Mouse (Mus musculus) lung, postnatal 0 days (tissue): ENCODE measurements around the gene Cbl. TPM values are rescaled to one million over a fixed set of nuclear protein-coding genes. Genes with fewer than 3 reads are reported as not detected.

Experiments used
- ATAC-seq: fragments of 200-750 bp; cut with Nextera tagmentation; 2 replicates; pipeline ENCODE4 v1.8.0; 2017; ENCODE audit warnings: moderate library complexity
- DNase-seq: peaks from one replicate; pipeline ENCODE4 v3.0.0-alpha.2; 2016; ENCODE audit warnings: low spot score
- H3K27ac ChIP-seq: fragments of 300-500 bp; sonication (generic); 2 replicates; pipeline ENCODE4 v1.5.1; 2014; ENCODE audit warnings: antibody characterized with exemption, mild to moderate bottlenecking, low read length, mixed read lengths
- H3K27me3 ChIP-seq: fragments of 300-500 bp; sonication (generic); replicated peaks from 2 replicates; pipeline ENCODE4 v1.6.1; 2014; ENCODE audit warnings: low read length, mixed read lengths; ENCODE audit not compliant: insufficient read depth
- H3K36me3 ChIP-seq: fragments of 300-500 bp; sonication (generic); 2 replicates; pipeline ENCODE4 v1.6.1; 2014; ENCODE audit warnings: low read length, mixed read lengths; ENCODE audit not compliant: insufficient read depth
- H3K4me1 ChIP-seq: fragments of 300-500 bp; sonication (generic); 2 replicates; pipeline ENCODE4 v1.6.1; 2014; ENCODE audit warnings: antibody characterized with exemption, low read depth, low read length, mixed read lengths; ENCODE audit not compliant: insufficient read depth
- H3K4me2 ChIP-seq: fragments of 300-500 bp; sonication (generic); replicated peaks from 2 replicates; pipeline ENCODE4 v1.6.1; 2014; ENCODE audit warnings: low read depth, mild to moderate bottlenecking, low read length, moderate library complexity, mixed read lengths
- H3K4me3 ChIP-seq: fragments of 300-500 bp; sonication (generic); 2 replicates; pipeline ENCODE4 v1.5.1; 2014; ENCODE audit warnings: low read depth, low read length
- H3K9ac ChIP-seq: fragments of 300-500 bp; sonication (generic); replicated peaks from 2 replicates; pipeline ENCODE4 v1.6.1; 2014; ENCODE audit warnings: low read depth, mild to moderate bottlenecking
- H3K9me3 ChIP-seq: fragments of 300-500 bp; sonication (generic); 2 replicates; pipeline ENCODE4 v1.6.1; 2016; ENCODE audit warnings: low read length, mixed read lengths
- CTCF ChIP-seq: IDR thresholded peaks from 2 replicates; pipeline ENCODE4 v1.5.1; 2016; ENCODE audit warnings: antibody characterized with exemption, mild to moderate bottlenecking
- EP300 ChIP-seq: IDR thresholded peaks from 2 replicates; pipeline ENCODE4 v1.6.1; 2016; ENCODE audit warnings: antibody characterized with exemption, mild to moderate bottlenecking, control low read depth
- WGBS: fragments of 180-500 bp; shearing (Covaris S2); extraction: QIAGEN DNeasy Blood & Tissue Kit; methylation state at CpG from one replicate; pipeline ENCODE4 v1.1.7; 2014; 5-methylcytosine and 5-hydroxymethylcytosine counted together
- polyA plus RNA-seq: library from polyadenylated mRNA; unstranded; fragments of >200 nt; fragmentation: Nextera tagmentation; extraction: Ambion mirVana; gene quantifications from 2 replicates; pipeline ENCODE4 v1.2.1, GENCODE M21; 2015

Gene Cbl
- polyA plus RNA-seq, 1 experiment from 2014 or later: 6.8 TPM

DNA sequence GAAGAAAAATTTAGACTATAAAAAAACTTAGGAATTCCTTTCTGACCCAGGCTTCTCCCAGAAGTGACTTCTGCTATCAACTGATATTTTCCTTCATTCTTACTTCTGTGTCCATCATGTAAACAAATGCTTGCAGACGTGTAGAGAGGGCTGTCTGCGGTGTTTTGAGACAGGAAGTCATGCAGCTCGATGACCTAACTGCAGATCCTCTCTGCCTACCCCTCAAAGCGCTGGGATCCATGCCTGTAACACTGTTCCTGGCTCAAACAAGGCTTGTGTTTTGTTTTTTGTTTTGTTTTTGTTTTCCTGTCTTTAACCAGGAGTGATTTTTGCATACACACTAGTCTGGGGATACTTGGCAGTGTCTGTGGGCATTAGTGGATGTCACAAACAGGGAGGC lies 96.0 kb downstream of the Cbl start:
- Histone ChIP-seq H3K36me3 (peaks cover 20% of the 10 kb centered on the region), H3K4me2 (no peak overlapping the region), H3K27me3 (0 out of 2 replicates have a peak, but pooled peaks cover 4% of the 10 kb centered on the region), H3K9me3 (no peaks in the 10 kb centered on the region), H3K27ac (no peak overlapping the region), H3K9ac (no peak overlapping the region), H3K4me1 (peaks cover 4% of the 10 kb centered on the region; the same call in 1 of the 2 replicates), H3K4me3 (no peak overlapping the region)
- TF ChIP-seq EP300 (no peak), CTCF (no peak)
- ATAC-seq: no peak
- WGBS: 41% methylated on average over 4 of the region's 4 CpGs
- DNase-seq: no peak

DNA sequence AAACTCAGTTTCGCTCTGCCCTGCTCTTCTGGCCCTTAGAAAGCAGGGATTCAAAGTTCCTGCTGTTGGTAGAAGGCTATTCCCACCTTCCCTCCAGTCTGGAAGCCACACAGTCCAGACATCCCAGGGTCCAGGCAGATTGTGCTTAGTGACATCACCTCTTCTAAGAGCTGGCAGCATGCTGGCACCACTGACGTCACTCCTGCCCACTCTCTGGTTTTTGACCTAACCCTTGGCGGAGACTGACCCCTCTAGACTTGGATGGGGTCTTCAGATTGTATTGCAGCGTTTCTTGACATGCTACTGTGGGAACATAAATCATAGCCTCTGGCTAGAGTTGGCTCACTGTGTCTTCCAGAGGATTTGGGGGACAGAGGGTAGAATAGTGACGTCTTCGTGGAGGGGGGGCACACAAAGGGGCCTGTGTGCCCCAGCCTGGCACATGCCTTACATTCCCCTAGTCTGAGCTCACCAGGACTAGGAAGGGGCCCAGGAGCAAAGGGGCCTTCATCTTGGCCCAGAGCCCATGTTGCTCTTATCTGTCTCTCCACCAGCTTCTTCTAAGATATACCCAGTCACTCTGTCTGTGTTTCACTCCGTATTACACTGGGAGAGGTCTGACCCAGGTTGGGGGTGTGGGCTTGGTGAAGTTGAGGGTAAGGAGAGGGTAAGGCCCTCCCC lies 98.0 kb downstream of the Cbl start:
- Histone ChIP-seq H3K27me3 (0 out of 2 replicates have a peak, but pooled peaks cover 4% of the 10 kb centered on the region), H3K9me3 (no peaks in the 10 kb centered on the region), H3K4me2 (peak overlapping the region; percentile 86), H3K4me1 (peaks cover 4% of the 10 kb centered on the region; the same call in 1 of the 2 replicates), H3K4me3 (peak overlapping the region; percentile 68), H3K36me3 (peaks cover 15% of the 10 kb centered on the region), H3K27ac (peak overlapping the region; percentile 89), H3K9ac (peak overlapping the region; percentile 75)
- no peak for TF ChIP-seq EP300
- no peak for TF ChIP-seq CTCF
- WGBS: 22% methylated on average over 7 of the region's 7 CpGs
- ATAC-seq: peak; percentile 11
- peak; percentile 49 for DNase-seq

DNA sequence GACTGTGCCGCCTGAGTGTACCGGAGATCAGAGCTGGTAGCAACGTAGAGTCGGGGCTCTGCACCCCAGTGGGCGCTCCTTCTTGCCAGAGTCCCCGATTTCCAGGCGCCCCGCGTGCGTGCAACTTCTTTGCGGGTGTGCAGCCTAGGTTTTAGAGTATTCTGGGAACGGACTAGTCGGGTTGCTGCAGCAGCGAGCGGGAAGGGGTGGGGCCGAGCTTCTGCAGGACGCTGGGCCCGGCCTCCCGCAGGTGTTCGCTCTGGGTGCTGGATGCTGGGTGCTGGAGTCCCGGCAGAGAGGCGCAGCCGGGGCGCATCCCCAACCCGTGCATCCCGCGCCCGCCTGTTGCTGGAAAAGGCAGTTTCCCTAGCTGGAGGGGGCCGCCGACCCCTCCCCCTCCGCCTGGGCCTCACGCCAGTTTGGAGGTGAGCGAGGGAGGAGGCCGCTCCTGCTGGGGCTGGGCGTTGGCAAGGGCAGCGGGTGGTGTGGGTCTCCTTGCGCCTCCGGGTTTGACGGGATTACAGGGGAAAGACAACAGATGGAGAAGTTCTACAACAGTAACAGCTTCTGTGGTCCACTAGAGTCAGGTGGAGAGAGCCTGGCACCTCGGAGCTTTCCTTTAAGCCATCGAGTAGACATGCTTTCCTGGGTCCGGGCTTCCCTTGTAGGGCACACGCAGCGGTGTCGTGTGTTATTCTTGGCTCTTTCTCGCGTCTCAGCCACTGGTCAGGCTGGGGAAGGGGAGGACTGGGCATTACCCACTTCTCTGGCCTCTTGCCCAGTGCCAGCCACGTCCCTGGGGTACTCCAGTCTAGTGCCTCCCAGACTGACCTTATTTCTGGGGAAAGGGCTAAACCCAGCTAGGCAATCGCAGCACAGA lies 98.8 kb downstream of the Cbl start:
- Histone ChIP-seq H3K9me3 (no peaks in the 10 kb centered on the region), H3K27ac (peak overlapping the region; percentile 89), H3K4me1 (peaks cover 4% of the 10 kb centered on the region; the same call in 1 of the 2 replicates), H3K27me3 (0 out of 2 replicates have a peak, but pooled peaks cover 4% of the 10 kb centered on the region), H3K4me3 (peak overlapping the region; percentile 68), H3K4me2 (peak overlapping the region; percentile 86), H3K36me3 (peaks cover 10% of the 10 kb centered on the region), H3K9ac (peak overlapping the region; percentile 75)
- no peak for ATAC-seq
- TF ChIP-seq CTCF: no peak
- no peak for TF ChIP-seq EP300
- whole genome bisulfite sequencing: 2% methylated on average over 47 of the region's 49 CpGs
- DNase-seq: peak; percentile 34

DNA sequence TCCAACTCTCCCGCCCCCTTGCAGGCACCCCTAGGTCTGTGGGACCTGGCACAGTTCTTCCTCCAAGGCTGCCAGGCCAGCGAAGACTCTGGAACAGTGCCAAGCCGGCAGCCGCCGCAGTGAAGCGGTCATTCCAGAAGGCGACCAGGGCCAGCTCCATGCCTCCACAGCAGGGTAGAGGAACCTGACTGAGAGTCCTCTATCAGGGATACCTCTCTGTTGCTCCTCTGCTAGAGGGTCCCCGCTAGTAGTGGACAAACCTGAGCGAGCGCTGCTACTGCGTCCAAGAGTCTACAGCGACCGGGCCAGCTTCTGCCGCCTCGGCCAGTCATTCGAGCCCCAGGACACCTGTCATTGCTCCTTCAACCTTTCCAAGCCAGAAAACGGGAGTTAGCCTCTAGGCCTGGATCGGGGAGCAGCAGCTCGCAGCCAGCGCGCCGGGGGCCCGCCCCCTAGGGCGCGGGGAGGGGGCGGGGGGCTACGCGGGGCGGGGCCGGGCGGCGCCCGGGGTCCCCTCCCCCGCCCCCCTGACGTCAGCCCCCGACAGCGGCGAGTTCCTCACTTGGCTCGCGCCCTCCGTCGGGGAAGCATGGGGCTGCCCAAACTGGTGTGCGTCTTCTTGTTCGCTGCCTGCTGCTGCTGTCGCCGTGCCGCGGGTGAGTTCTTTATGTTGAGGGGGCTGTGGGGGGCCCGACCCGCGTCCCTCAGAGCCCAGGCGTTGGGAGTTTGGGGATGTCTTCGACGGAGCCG lies 99.6 kb downstream of the Cbl start, which contains the start of gene Mcam:
TSS of gene Mcam (plus strand) at position 369 of the 750 bp plus-strand sequence.
- Histone ChIP-seq H3K4me2 (peak within 1 kb of the TSS; percentile 86), H3K27me3 (0 out of 2 replicates have a peak, but pooled peaks cover 4% of the 10 kb centered on the region), H3K4me3 (peak within 1 kb of the TSS; percentile 68), H3K9me3 (no peaks in the 10 kb centered on the region), H3K4me1 (peaks cover 9% of the 10 kb centered on the region; the same call in 1 of the 2 replicates), H3K27ac (peak within 1 kb of the TSS; percentile 89), H3K36me3 (peaks cover 7% of the 10 kb centered on the region; the same call in 1 of the 2 replicates), H3K9ac (peak within 1 kb of the TSS; percentile 75)
- no peak for TF ChIP-seq EP300
- no peak for TF ChIP-seq CTCF
- DNase-seq (peak; percentile 60), ATAC-seq (peak; percentile 16)
- WGBS: under 1% methylated on average over 30 of the region's 55 CpGs

DNA sequence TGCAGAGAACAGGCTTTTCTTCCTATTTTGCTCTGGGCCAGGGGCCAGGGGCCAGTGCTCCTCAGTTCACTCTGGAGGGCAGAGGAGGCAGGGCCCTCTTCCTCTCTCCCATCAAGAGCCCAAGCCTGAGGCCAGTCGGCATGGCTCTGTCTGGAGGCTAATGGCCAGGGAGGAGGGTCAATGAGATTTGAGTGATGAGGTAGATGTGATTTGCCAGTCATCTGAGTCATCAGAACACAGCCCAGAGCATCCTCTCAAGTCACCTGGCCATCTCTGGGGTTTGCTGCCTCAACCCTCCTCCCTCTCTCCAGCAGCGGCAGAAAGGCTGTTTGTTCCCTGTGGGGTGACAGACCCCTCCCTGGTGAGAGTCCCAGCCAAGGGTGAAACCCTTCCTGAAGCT lies 100.6 kb downstream of the Cbl start:
- TF ChIP-seq CTCF (no peak), EP300 (no peak)
- Histone ChIP-seq H3K27ac (peak overlapping the region; percentile 89), H3K9ac (no peak overlapping the region), H3K27me3 (0 out of 2 replicates have a peak, but pooled peaks cover 4% of the 10 kb centered on the region), H3K4me2 (peak overlapping the region; percentile 86), H3K4me1 (peaks cover 9% of the 10 kb centered on the region; the same call in 1 of the 2 replicates), H3K36me3 (no peaks in the 10 kb centered on the region), H3K4me3 (peak overlapping the region; percentile 68), H3K9me3 (no peaks in the 10 kb centered on the region)
- DNase-seq (no peak), ATAC-seq (no peak)
- WGBS: 14% methylated on average over 2 of the region's 2 CpGs
